Mouse (Mus musculus) T-helper 17 cell (primary cell): ENCODE measurements at regions not wholly inside any gene's neighbourhood (a gene's known extent, or its start where the extent isn't known, plus 50 kb on each side); places are given as distances from the start of the nearest gene placed in this dataset.

Source experiments
- in situ Hi-C, 2 experiments: fragments of 300-600 bp; cut with MboI, MseI; formaldehyde crosslinking; loops; 1 replicate in 1 of 2; 2 replicates in 1 of 2; pipeline ENCODE4 v1.15.1; 2025; ENCODE audit warnings: high pct_unique_total_duplicates in 2 of 2

GRCm38 (mm10) chr13:65563303-65563702, 50.8 kb downstream of the Gm10139 start:
- in situ Hi-C loops = loop anchor here (5.0 to 10.0 kb wide), 3 partner anchors 146 to 321 kb away; no protein-coding TSS in a partner anchor

- in situ Hi-C loops = loop anchor here (5.0 kb wide), 1 partner anchor 209 kb away; no protein-coding TSS in a partner anchor
Observed at GRCm38 (mm10) chr13:65586231-65586630, 73.8 kb downstream of the Gm10139 start.

- in situ Hi-C loops = loop anchor here in 1 of 2 experiments (10.0 kb wide), 1 partner anchor 685 kb away; no protein-coding TSS in a partner anchor
Observed at GRCm38 (mm10) chr13:65620199-65620598, 107.7 kb downstream of the Gm10139 start.

- in situ Hi-C loops = loop anchor here (10.0 kb wide), 2 partner anchors 775 to 845 kb away; no protein-coding TSS in a partner anchor
Observed at GRCm38 (mm10) chr13:65650297-65650696, 137.8 kb downstream of the Gm10139 start.

GRCm38 (mm10) chr13:65659865-65660264, 147.4 kb downstream of the Gm10139 start:
- in situ Hi-C loops = loop anchor here (10.0 kb wide), 3 partner anchors 125 to 835 kb away; no protein-coding TSS in a partner anchor
